In the genomic region with DNA sequence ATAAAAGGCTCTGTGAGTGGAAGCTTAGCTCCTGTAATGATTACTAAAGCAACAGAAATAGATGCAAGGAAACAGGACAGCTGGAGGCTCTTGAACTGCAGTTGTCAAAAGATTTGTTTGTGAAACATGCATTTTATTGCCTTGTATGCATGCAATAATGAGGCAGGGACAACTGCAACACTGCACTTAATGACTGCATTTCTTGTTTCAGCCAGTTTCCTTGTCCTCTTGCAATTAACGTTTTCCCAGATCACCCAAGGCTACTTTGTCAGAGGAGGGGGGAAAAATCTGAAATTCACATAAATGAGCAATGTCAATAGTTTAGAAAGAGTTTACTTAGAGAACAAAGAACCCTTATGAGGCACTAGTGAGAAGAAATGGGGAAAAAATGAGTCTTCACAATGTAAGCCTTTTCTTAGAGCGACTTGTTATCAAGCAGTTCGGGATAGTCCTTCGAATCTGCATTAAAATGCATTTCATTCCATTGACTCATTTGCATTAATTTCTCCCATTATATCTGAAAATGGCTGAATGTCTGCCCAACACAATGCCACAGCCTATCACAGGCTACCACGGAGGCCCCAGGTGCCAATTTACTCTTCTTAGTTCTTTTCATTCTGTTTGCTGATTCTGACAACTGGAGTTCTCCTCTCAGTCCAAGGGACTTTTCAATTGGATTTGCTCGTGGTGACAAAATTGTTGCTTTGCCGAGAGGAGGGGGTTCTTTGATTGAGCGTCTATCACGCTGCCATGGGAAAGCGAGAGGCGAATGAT, we compare ENCODE assay signal across 10 mouse cellular contexts.
A peak's percentile ranks its signal among the peaks of the same experiment; 100 is the strongest.
DNase-seq lines count a peak whose midpoint lies in the region; ATAC-seq and TF ChIP-seq lines count a peak whose summit lies in the region.
"Had no signal": no experiment of that assay in that cellular context is flagged by ENCODE, and none has a peak within 500 bp of the region (broad histone marks: within the 10 kb centered on the region; RNA-seq: fewer than 3 reads in every experiment).

No protein-coding gene starts in this region.

- peak; percentile 26 for DNase-seq in lung, embryonic 14.5 days
- no peak for DNase-seq in lung, adult 2 months
- DNase-seq in forebrain, embryonic 10.5 days (ENCODE audit: extremely low spot score, low spot score): peak; percentile 66
- peak; percentile 45 for DNase-seq in hindbrain, postnatal 0 days (ENCODE audit: low spot score)
- DNase-seq in retina, postnatal 1 day: peak; percentile 60
- no peak for DNase-seq in natural killer cell, adult 2 months (ENCODE audit: low spot score in 2 of 2)
- DNase-seq in left cerebral cortex, adult 18-20 months (ENCODE audit: low spot score in 2 of 2): no peak
- DNase-seq: heart, postnatal 36 days had no signal

- H3K4me3 ChIP-seq in lung, embryonic 14.5 days (ENCODE audit: low read depth, low read length): no peak overlapping the region; the same call in 1 of the 2 replicates
- H3K4me3 ChIP-seq in lung, adult 2 months (replicated peaks; ENCODE audit: extremely low read depth, low read depth, low read length): no peak overlapping the region
- H3K4me3 ChIP-seq in forebrain, embryonic 10.5 days: peak overlapping the region; percentile 16
- H3K4me3 ChIP-seq in hindbrain, postnatal 0 days (ENCODE audit: low read length): peak overlapping the region; percentile 26
- H3K4me3 ChIP-seq: megakaryocyte, embryonic 14.5 days had no signal

- ATAC-seq in lung, embryonic 14.5 days (ENCODE audit: insufficient read depth): peak; percentile 17; the same call in 1 of the 2 replicates
- ATAC-seq in hindbrain, postnatal 0 days: peak; percentile 73
- ATAC-seq in activated CD4-positive, CD25-positive, alpha-beta regulatory T cell, adult 4 months: no peak

- TF ChIP-seq POLR2A in lung, adult 2 months (IDR thresholded peaks at IDR 0.05; ENCODE audit: borderline replicate concordance, extremely low read depth, low read depth, low read length): no peak

- H3K4me1 ChIP-seq in lung, embryonic 14.5 days (ENCODE audit: insufficient read depth): peaks cover 7% of the 10 kb centered on the region
- no peaks in the 10 kb centered on the region for H3K4me1 ChIP-seq in lung, adult 2 months (ENCODE audit: control insufficient read depth, insufficient read depth, low read length)
- H3K4me1 ChIP-seq in forebrain, embryonic 10.5 days: peaks cover 68% of the 10 kb centered on the region
- H3K4me1 ChIP-seq in hindbrain, postnatal 0 days (ENCODE audit: insufficient read depth, low read length): peaks cover 12% of the 10 kb centered on the region
- H3K4me1 ChIP-seq: megakaryocyte, embryonic 14.5 days had no signal

- no peak overlapping the region for H3K27ac ChIP-seq in lung, embryonic 14.5 days (ENCODE audit: low read depth)
- H3K27ac ChIP-seq in forebrain, embryonic 10.5 days: peak overlapping the region; percentile 78
- peak overlapping the region; percentile 54 for H3K27ac ChIP-seq in hindbrain, postnatal 0 days

- H3K9me3 ChIP-seq in lung, embryonic 14.5 days (ENCODE audit: low read depth, low read length): no peaks in the 10 kb centered on the region
- no peaks in the 10 kb centered on the region for H3K9me3 ChIP-seq in forebrain, embryonic 10.5 days
- no peaks in the 10 kb centered on the region for H3K9me3 ChIP-seq in hindbrain, postnatal 0 days (ENCODE audit: low read length)
- H3K9me3 ChIP-seq: megakaryocyte, embryonic 14.5 days had no signal

- H3K9ac ChIP-seq in lung, embryonic 14.5 days: no peak overlapping the region
- H3K9ac ChIP-seq in hindbrain, postnatal 0 days (replicated peaks; ENCODE audit: low read length): 0 out of 2 replicates have a peak overlapping the region, but pooled peaks have one; percentile 7

- H3K36me3 ChIP-seq in lung, embryonic 14.5 days (ENCODE audit: insufficient read depth): no peaks in the 10 kb centered on the region
- no peaks in the 10 kb centered on the region for H3K36me3 ChIP-seq in forebrain, embryonic 10.5 days (replicated peaks)
- no peaks in the 10 kb centered on the region for H3K36me3 ChIP-seq in hindbrain, postnatal 0 days (ENCODE audit: insufficient read depth, low read length)

- H3K27me3 ChIP-seq in lung, embryonic 14.5 days (ENCODE audit: insufficient read depth, low read length): no peaks in the 10 kb centered on the region
- H3K27me3 ChIP-seq in forebrain, embryonic 10.5 days (ENCODE audit: poor library complexity, severe bottlenecking): no peaks in the 10 kb centered on the region
- no peaks in the 10 kb centered on the region for H3K27me3 ChIP-seq in hindbrain, postnatal 0 days (ENCODE audit: insufficient read depth, low read length)
- H3K27me3 ChIP-seq: megakaryocyte, embryonic 14.5 days had no signal

- 37% methylated on average over 11 of the region's 11 CpGs for WGBS in lung, embryonic 14.5 days
- WGBS in lung, adult 2 months: 58% methylated on average over 11 of the region's 11 CpGs
- 22% methylated on average over 11 of the region's 11 CpGs for WGBS in forebrain, embryonic 10.5 days
- 14% methylated on average over 11 of the region's 11 CpGs for WGBS in hindbrain, postnatal 0 days

- peak overlapping the region; percentile 43 for H3K4me2 ChIP-seq in lung, embryonic 14.5 days
- H3K4me2 ChIP-seq in hindbrain, postnatal 0 days (ENCODE audit: low read depth, low read length): peak overlapping the region; percentile 46

- TF ChIP-seq CTCF in lung, embryonic 14.5 days (IDR thresholded peaks at IDR 0.05; ENCODE audit: low read depth): no peak
- TF ChIP-seq CTCF in lung, adult 2 months (IDR thresholded peaks at IDR 0.05; ENCODE audit: insufficient read depth, low read length): no peak
- TF ChIP-seq CTCF in hindbrain, postnatal 0 days (IDR thresholded peaks at IDR 0.05; ENCODE audit: low read depth): no peak

Comparison
In these comparisons a context has a peak if more than half of its experiments do, and no peak if none do; other contexts are left out.
1. DNase-seq: peak in lung, embryonic 14.5 days (single experiment), forebrain, embryonic 10.5 days (single experiment), hindbrain, postnatal 0 days (single experiment) and retina, postnatal 1 day (single experiment); none in lung, adult 2 months (single experiment), natural killer cell, adult 2 months (0 of 2) and left cerebral cortex, adult 18-20 months (0 of 2).
2. H3K4me3 ChIP-seq: peak in forebrain, embryonic 10.5 days (single experiment) and hindbrain, postnatal 0 days (single experiment); none in lung, embryonic 14.5 days (single experiment) and lung, adult 2 months (single experiment).